Mouse (Mus musculus): ENCODE results near the gene Fbxl17. TPM values are rescaled to one million over a fixed set of nuclear protein-coding genes. Genes with fewer than 3 reads are reported as not detected.

Fbxl17 gene
- polyA plus RNA-seq, 1 experiment, result 7.3 TPM

GRCm38 (mm10) chr17:63159196-63159595 lies 340.6 kb downstream of the Fbxl17 start:
- H3K4me3 ChIP-seq (ENCODE audit: control insufficient read depth, insufficient read depth, low read length), result no peak overlapping the region
- DNase-seq, result no peak
- H3K4me1 ChIP-seq (replicated peaks; ENCODE audit: control insufficient read depth, insufficient read depth, low read length), result no peaks in the 10 kb centered on the region
- WGBS, result 95% methylated on average over 7 of the region's 7 CpGs
- no peaks in the 10 kb centered on the region for H3K27me3 ChIP-seq (ENCODE audit: control insufficient read depth, insufficient read depth, low read length)
- no peak for TF ChIP-seq POLR2A (IDR thresholded peaks at IDR 0.05; ENCODE audit: control insufficient read depth, extremely low read depth, insufficient read depth, low read length, poor library complexity)
- no peak for TF ChIP-seq CTCF (IDR thresholded peaks at IDR 0.05; ENCODE audit: borderline replicate concordance, control insufficient read depth, extremely low read depth, insufficient read depth, low read length, poor library complexity)
- no peak overlapping the region for H3K27ac ChIP-seq (ENCODE audit: control insufficient read depth, insufficient read depth, low read length)
- no peaks in the 10 kb centered on the region for H3K36me3 ChIP-seq (ENCODE audit: control insufficient read depth, insufficient read depth, low read length)

- 93% methylated on average over 3 of the region's 3 CpGs for WGBS
- H3K36me3 ChIP-seq (ENCODE audit: control insufficient read depth, insufficient read depth, low read length), result no peaks in the 10 kb centered on the region
- H3K4me3 ChIP-seq (ENCODE audit: control insufficient read depth, insufficient read depth, low read length), result no peak overlapping the region
- no peaks in the 10 kb centered on the region for H3K27me3 ChIP-seq (ENCODE audit: control insufficient read depth, insufficient read depth, low read length)
- H3K27ac ChIP-seq (ENCODE audit: control insufficient read depth, insufficient read depth, low read length), result no peak overlapping the region
- no peaks in the 10 kb centered on the region for H3K4me1 ChIP-seq (replicated peaks; ENCODE audit: control insufficient read depth, insufficient read depth, low read length)
- TF ChIP-seq CTCF (IDR thresholded peaks at IDR 0.05; ENCODE audit: borderline replicate concordance, control insufficient read depth, extremely low read depth, insufficient read depth, low read length, poor library complexity) (no peak), POLR2A (IDR thresholded peaks at IDR 0.05; ENCODE audit: control insufficient read depth, extremely low read depth, insufficient read depth, low read length, poor library complexity) (no peak)
- DNase-seq, result no peak
Measured at GRCm38 (mm10) chr17:63158436-63158835, 341.4 kb downstream of the Fbxl17 start.

- Histone ChIP-seq H3K4me1 (replicated peaks; ENCODE audit: control insufficient read depth, insufficient read depth, low read length) (no peaks in the 10 kb centered on the region), H3K36me3 (ENCODE audit: control insufficient read depth, insufficient read depth, low read length) (no peaks in the 10 kb centered on the region), H3K27me3 (ENCODE audit: control insufficient read depth, insufficient read depth, low read length) (no peaks in the 10 kb centered on the region), H3K4me3 (ENCODE audit: control insufficient read depth, insufficient read depth, low read length) (no peak overlapping the region), H3K27ac (ENCODE audit: control insufficient read depth, insufficient read depth, low read length) (no peak overlapping the region)
- DNase-seq, result no peak
- 98% methylated on average over 6 of the region's 6 CpGs for WGBS
- no peak for TF ChIP-seq POLR2A (IDR thresholded peaks at IDR 0.05; ENCODE audit: control insufficient read depth, extremely low read depth, insufficient read depth, low read length, poor library complexity)
- no peak for TF ChIP-seq CTCF (IDR thresholded peaks at IDR 0.05; ENCODE audit: borderline replicate concordance, control insufficient read depth, extremely low read depth, insufficient read depth, low read length, poor library complexity)
Measured at GRCm38 (mm10) chr17:63157906-63158305, 341.9 kb downstream of the Fbxl17 start.

- Histone ChIP-seq H3K27me3 (ENCODE audit: control insufficient read depth, insufficient read depth, low read length) (no peaks in the 10 kb centered on the region), H3K36me3 (ENCODE audit: control insufficient read depth, insufficient read depth, low read length) (no peaks in the 10 kb centered on the region), H3K4me3 (ENCODE audit: control insufficient read depth, insufficient read depth, low read length) (no peak overlapping the region), H3K4me1 (replicated peaks; ENCODE audit: control insufficient read depth, insufficient read depth, low read length) (no peaks in the 10 kb centered on the region), H3K27ac (ENCODE audit: control insufficient read depth, insufficient read depth, low read length) (no peak overlapping the region)
- no peak for DNase-seq
- 96% methylated on average over 7 of the region's 7 CpGs for WGBS
- TF ChIP-seq POLR2A (IDR thresholded peaks at IDR 0.05; ENCODE audit: control insufficient read depth, extremely low read depth, insufficient read depth, low read length, poor library complexity) (no peak), CTCF (IDR thresholded peaks at IDR 0.05; ENCODE audit: borderline replicate concordance, control insufficient read depth, extremely low read depth, insufficient read depth, low read length, poor library complexity) (no peak)
Measured at GRCm38 (mm10) chr17:63157019-63157418, 342.8 kb downstream of the Fbxl17 start.

GRCm38 (mm10) chr17:63146514-63146913 lies 353.3 kb downstream of the Fbxl17 start:
- Histone ChIP-seq H3K36me3 (ENCODE audit: control insufficient read depth, insufficient read depth, low read length) (no peaks in the 10 kb centered on the region), H3K27me3 (ENCODE audit: control insufficient read depth, insufficient read depth, low read length) (no peaks in the 10 kb centered on the region), H3K27ac (ENCODE audit: control insufficient read depth, insufficient read depth, low read length) (no peak overlapping the region), H3K4me1 (replicated peaks; ENCODE audit: control insufficient read depth, insufficient read depth, low read length) (no peaks in the 10 kb centered on the region), H3K4me3 (ENCODE audit: control insufficient read depth, insufficient read depth, low read length) (no peak overlapping the region)
- no peak for TF ChIP-seq CTCF (IDR thresholded peaks at IDR 0.05; ENCODE audit: borderline replicate concordance, control insufficient read depth, extremely low read depth, insufficient read depth, low read length, poor library complexity)
- TF ChIP-seq POLR2A (IDR thresholded peaks at IDR 0.05; ENCODE audit: control insufficient read depth, extremely low read depth, insufficient read depth, low read length, poor library complexity), result no peak
- 95% methylated on average over 2 of the region's 2 CpGs for WGBS
- no peak for DNase-seq

- Histone ChIP-seq H3K4me3 (ENCODE audit: control insufficient read depth, insufficient read depth, low read length) (no peak overlapping the region), H3K36me3 (ENCODE audit: control insufficient read depth, insufficient read depth, low read length) (no peaks in the 10 kb centered on the region), H3K4me1 (replicated peaks; ENCODE audit: control insufficient read depth, insufficient read depth, low read length) (no peaks in the 10 kb centered on the region), H3K27me3 (ENCODE audit: control insufficient read depth, insufficient read depth, low read length) (no peaks in the 10 kb centered on the region), H3K27ac (ENCODE audit: control insufficient read depth, insufficient read depth, low read length) (no peak overlapping the region)
- no peak for TF ChIP-seq POLR2A (IDR thresholded peaks at IDR 0.05; ENCODE audit: control insufficient read depth, extremely low read depth, insufficient read depth, low read length, poor library complexity)
- no peak for TF ChIP-seq CTCF (IDR thresholded peaks at IDR 0.05; ENCODE audit: borderline replicate concordance, control insufficient read depth, extremely low read depth, insufficient read depth, low read length, poor library complexity)
- 90% methylated on average over 12 of the region's 12 CpGs for WGBS
- no peak for DNase-seq
Measured at GRCm38 (mm10) chr17:63145751-63146491, 353.9 kb downstream of the Fbxl17 start.
